Mouse (Mus musculus) leukemia stem cell, adult 10-12 weeks (primary cell): ENCODE results near the gene Plekhg3. TPM values are rescaled to one million over a fixed set of nuclear protein-coding genes. Genes with fewer than 3 reads are reported as not detected.

ENCODE experiments used
- polyA plus RNA-seq: library from polyadenylated mRNA; stranded (reverse); fragments of >175 nt; gene quantifications from 2 replicates; pipeline ENCODE4 v1.2.3, GENCODE M21; 2012; ENCODE audit warnings: low replicate concordance

Gene Plekhg3
- 2.1 and 2.2 TPM in 2 replicates for polyA plus RNA-seq

GRCm38 (mm10) chr12:76530580-76531139 lies at the start of gene Plekhg3:
Gene Plekhg3 (plus strand): TSS chr12:76530891.

Other genes starting within 250 kb of the Plekhg3 start
- 0.65 TPM in 1 of 2 replicates, not detected in the other for gene Akap5, start 206.0 kb upstream of the Plekhg3 start, polyA plus RNA-seq
- gene Zbtb25, start 161.3 kb upstream of the Plekhg3 start, polyA plus RNA-seq: 7.0 and 8.4 TPM in 2 replicates
- 12.6 and 15.0 TPM in 2 replicates for gene Zbtb1, start 160.6 kb upstream of the Plekhg3 start, polyA plus RNA-seq
- 1.5 and 2.8 TPM in 2 replicates for gene Hspa2, start 126.7 kb upstream of the Plekhg3 start, polyA plus RNA-seq
- gene Ppp1r36, start 113.4 kb upstream of the Plekhg3 start, polyA plus RNA-seq: not detected in 2 replicates
- gene Sptb, start 179.7 kb downstream of the Plekhg3 start, polyA plus RNA-seq: 348 and 356 TPM in 2 replicates
- gene Churc1, start 234.6 kb downstream of the Plekhg3 start, polyA plus RNA-seq: 0.35 and 10.1 TPM in 2 replicates
- 13.7 and 43.2 TPM in 2 replicates for gene Fntb, start 234.7 kb downstream of the Plekhg3 start, polyA plus RNA-seq